Mouse (Mus musculus): Measurements from ENCODE around the gene Foxb2. TPM values are rescaled to one million over a fixed set of nuclear protein-coding genes. Genes with fewer than 3 reads are reported as not detected.
"Not testable (repeated sequence)": the region's sequence is repeated elsewhere in the genome, so short reads cannot be mapped to it uniquely, and the experiment has no call there.

Gene Foxb2
- polyA plus RNA-seq, 1 experiment = not detected

DNA sequence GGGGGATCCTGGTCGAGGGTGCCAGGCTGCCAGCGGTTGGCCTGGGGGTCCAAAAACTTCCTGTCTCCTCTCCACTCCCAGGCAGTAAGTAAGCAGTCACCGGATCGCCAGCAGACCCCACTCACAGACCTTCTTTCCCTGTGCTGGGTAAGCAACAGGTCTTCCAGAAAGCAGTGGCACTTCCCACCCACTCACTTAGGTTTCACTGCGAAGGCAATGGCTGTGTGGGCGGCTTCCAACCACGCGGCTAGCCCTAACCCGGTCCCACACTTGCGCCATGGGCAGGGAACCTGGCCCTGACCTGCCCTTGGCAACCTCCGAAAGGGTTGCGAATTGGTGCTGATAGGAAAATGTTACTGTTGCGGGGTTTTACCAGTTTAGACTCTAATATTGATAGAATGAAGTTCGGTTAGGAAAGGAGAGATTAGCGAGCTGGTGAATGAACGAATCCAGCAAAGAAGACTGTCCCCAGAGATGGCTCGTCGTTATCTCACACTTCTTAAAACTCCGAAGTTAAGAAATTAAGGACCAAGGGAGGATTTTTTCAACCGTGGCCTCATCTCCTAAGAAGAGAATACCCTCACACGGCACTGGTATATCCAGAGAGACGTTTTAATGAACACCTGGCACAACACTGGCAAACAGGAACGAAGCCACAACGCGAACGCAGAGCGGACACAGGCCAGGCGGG, 3.0 kb downstream of the Foxb2 start:
- Histone ChIP-seq H3K27ac (ENCODE audit: insufficient read depth, low read length) (no peak overlapping the region), H3K36me3 (ENCODE audit: control insufficient read depth, insufficient read depth, low read length) (no peaks in the 10 kb centered on the region), H3K4me1 (ENCODE audit: control insufficient read depth, insufficient read depth, insufficient read length) (peaks cover 10% of the 10 kb centered on the region; the same call in 1 of the 2 replicates), H3K4me3 (ENCODE audit: extremely low read depth, insufficient read depth, insufficient read length) (no peak overlapping the region), H3K27me3 (ENCODE audit: control insufficient read depth, insufficient read depth, low read length) (peaks cover 30% of the 10 kb centered on the region)
- no peak for TF ChIP-seq POLR2A (IDR thresholded peaks at IDR 0.05; ENCODE audit: low read depth, low read length)
- no peak for TF ChIP-seq CTCF (IDR thresholded peaks at IDR 0.05; ENCODE audit: extremely low read depth, insufficient read depth, insufficient read length, insufficient replicate concordance)
- no peak for DNase-seq (ENCODE audit: low read depth in 1 of 2, low spot score in 2 of 2)
- 6% methylated on average over 28 of the region's 28 CpGs for WGBS

GRCm38 (mm10) chr19:16868534-16868933, 5.1 kb downstream of the Foxb2 start:
- WGBS = 41% methylated on average over 5 of the region's 5 CpGs
- no peak for TF ChIP-seq CTCF (IDR thresholded peaks at IDR 0.05; ENCODE audit: extremely low read depth, insufficient read depth, insufficient read length, insufficient replicate concordance)
- no peak for TF ChIP-seq POLR2A (IDR thresholded peaks at IDR 0.05; ENCODE audit: low read depth, low read length)
- Histone ChIP-seq H3K4me3 (ENCODE audit: extremely low read depth, insufficient read depth, insufficient read length) (no peak overlapping the region), H3K27me3 (ENCODE audit: control insufficient read depth, insufficient read depth, low read length) (peaks cover 21% of the 10 kb centered on the region), H3K27ac (ENCODE audit: insufficient read depth, low read length) (no peak overlapping the region), H3K4me1 (ENCODE audit: control insufficient read depth, insufficient read depth, insufficient read length) (peaks cover 10% of the 10 kb centered on the region; the same call in 1 of the 2 replicates), H3K36me3 (ENCODE audit: control insufficient read depth, insufficient read depth, low read length) (no peaks in the 10 kb centered on the region)
- no peak for DNase-seq (ENCODE audit: low read depth in 1 of 2, low spot score in 2 of 2)

- no peaks in the 10 kb centered on the region for H3K4me1 ChIP-seq (ENCODE audit: control insufficient read depth, insufficient read depth, insufficient read length)
- no peak overlapping the region for H3K27ac ChIP-seq (ENCODE audit: insufficient read depth, low read length)
- TF ChIP-seq CTCF (IDR thresholded peaks at IDR 0.05; ENCODE audit: extremely low read depth, insufficient read depth, insufficient read length, insufficient replicate concordance) (no peak), POLR2A (IDR thresholded peaks at IDR 0.05; ENCODE audit: low read depth, low read length) (no peak)
- no peaks in the 10 kb centered on the region for H3K36me3 ChIP-seq (ENCODE audit: control insufficient read depth, insufficient read depth, low read length)
- DNase-seq (ENCODE audit: low read depth in 1 of 2, low spot score in 2 of 2) = no peak
- 77% methylated on average over 4 of the region's 4 CpGs for WGBS
- H3K27me3 ChIP-seq (ENCODE audit: control insufficient read depth, insufficient read depth, low read length) = no peaks in the 10 kb centered on the region
- no peak overlapping the region for H3K4me3 ChIP-seq (ENCODE audit: extremely low read depth, insufficient read depth, insufficient read length)
These were observed 15.0 kb downstream of the Foxb2 start for GRCm38 (mm10) chr19:16858646-16859045.

DNA sequence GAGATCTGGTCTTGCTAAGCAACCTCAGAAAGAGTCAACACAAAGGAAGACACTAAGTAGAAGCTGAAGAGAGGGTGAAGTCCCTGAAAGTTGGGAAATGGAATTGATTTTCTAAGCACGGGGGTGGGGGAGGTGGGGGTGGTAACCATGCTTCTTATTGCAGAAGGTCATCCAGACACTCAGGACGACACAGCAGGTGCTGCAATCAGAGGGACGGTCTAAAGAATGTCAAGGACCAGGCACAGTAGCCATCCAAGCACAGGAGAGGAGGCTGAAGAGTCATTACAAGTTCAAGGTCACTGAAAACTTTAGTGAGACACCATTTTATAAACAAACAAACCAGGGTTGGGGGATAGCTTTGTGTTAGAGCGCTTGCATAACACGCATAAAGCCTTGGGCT, 16.9 kb downstream of the Foxb2 start:
- no peaks in the 10 kb centered on the region for H3K27me3 ChIP-seq (ENCODE audit: control insufficient read depth, insufficient read depth, low read length)
- no peak overlapping the region for H3K4me3 ChIP-seq (ENCODE audit: extremely low read depth, insufficient read depth, insufficient read length)
- no peaks in the 10 kb centered on the region for H3K4me1 ChIP-seq (ENCODE audit: control insufficient read depth, insufficient read depth, insufficient read length)
- DNase-seq (ENCODE audit: low read depth in 1 of 2, low spot score in 2 of 2) = no peak
- TF ChIP-seq CTCF (IDR thresholded peaks at IDR 0.05; ENCODE audit: extremely low read depth, insufficient read depth, insufficient read length, insufficient replicate concordance) = no peak
- no peak for TF ChIP-seq POLR2A (IDR thresholded peaks at IDR 0.05; ENCODE audit: low read depth, low read length)
- H3K27ac ChIP-seq (ENCODE audit: insufficient read depth, low read length) = no peak overlapping the region
- no peaks in the 10 kb centered on the region for H3K36me3 ChIP-seq (ENCODE audit: control insufficient read depth, insufficient read depth, low read length)
- 85% methylated on average over 5 of the region's 5 CpGs for WGBS

GRCm38 (mm10) chr19:16844091-16844490, 29.5 kb downstream of the Foxb2 start:
- not testable (repeated sequence) for H3K4me1 ChIP-seq (ENCODE audit: control insufficient read depth, insufficient read depth, insufficient read length); H3K36me3 ChIP-seq (ENCODE audit: control insufficient read depth, insufficient read depth, low read length); H3K27ac ChIP-seq (ENCODE audit: insufficient read depth, low read length); DNase-seq (ENCODE audit: low read depth in 1 of 2, low spot score in 2 of 2); H3K27me3 ChIP-seq (ENCODE audit: control insufficient read depth, insufficient read depth, low read length); H3K4me3 ChIP-seq (ENCODE audit: extremely low read depth, insufficient read depth, insufficient read length)
- 89% methylated on average over 2 of the region's 2 CpGs for WGBS

DNA sequence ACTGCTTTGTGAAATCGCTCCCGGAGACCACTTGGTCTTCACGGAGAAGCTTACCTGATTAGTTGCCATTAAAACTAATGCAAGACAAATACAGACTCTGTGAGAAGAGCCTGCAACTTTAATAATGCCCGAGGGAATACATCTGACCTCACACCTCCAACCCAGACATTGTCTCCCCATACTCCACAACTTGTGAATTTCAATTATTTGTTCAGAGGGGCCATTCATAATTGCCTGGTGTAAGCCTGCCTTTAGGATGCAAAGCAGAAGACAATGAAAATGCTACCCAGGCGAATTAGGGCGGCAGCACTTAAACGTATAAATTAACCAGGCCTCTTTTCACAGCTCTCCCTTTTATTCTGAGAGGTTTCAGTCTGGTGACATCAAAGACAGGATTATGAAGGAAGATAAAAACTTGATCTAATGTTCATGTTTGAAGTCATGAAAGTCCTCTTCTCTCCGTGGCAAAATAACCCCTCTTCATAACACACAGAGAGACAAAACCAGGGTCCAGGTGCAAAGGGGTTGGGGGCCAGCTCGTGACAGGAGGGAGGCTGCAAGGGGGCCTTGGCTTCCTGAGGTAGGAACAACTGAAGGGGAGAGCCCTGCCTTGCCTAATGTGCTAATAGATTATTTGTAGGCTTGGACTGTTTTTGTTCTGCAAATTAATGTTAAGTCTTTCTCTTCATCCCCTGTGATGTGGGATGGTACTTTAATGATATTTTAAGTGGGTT, 31.9 kb downstream of the Foxb2 start:
- Histone ChIP-seq H3K27me3 (ENCODE audit: control insufficient read depth, insufficient read depth, low read length) (no peaks in the 10 kb centered on the region), H3K27ac (ENCODE audit: insufficient read depth, low read length) (no peak overlapping the region), H3K36me3 (ENCODE audit: control insufficient read depth, insufficient read depth, low read length) (no peaks in the 10 kb centered on the region), H3K4me3 (ENCODE audit: extremely low read depth, insufficient read depth, insufficient read length) (no peak overlapping the region), H3K4me1 (ENCODE audit: control insufficient read depth, insufficient read depth, insufficient read length) (no peaks in the 10 kb centered on the region)
- DNase-seq (ENCODE audit: low read depth in 1 of 2, low spot score in 2 of 2) = no peak
- 71% methylated on average over 9 of the region's 9 CpGs for WGBS
- TF ChIP-seq CTCF (IDR thresholded peaks at IDR 0.05; ENCODE audit: extremely low read depth, insufficient read depth, insufficient read length, insufficient replicate concordance) (no peak), POLR2A (IDR thresholded peaks at IDR 0.05; ENCODE audit: low read depth, low read length) (no peak)

- Histone ChIP-seq H3K4me1 (ENCODE audit: control insufficient read depth, insufficient read depth, insufficient read length) (no peaks in the 10 kb centered on the region), H3K27me3 (ENCODE audit: control insufficient read depth, insufficient read depth, low read length) (no peaks in the 10 kb centered on the region), H3K36me3 (ENCODE audit: control insufficient read depth, insufficient read depth, low read length) (no peaks in the 10 kb centered on the region), H3K27ac (ENCODE audit: insufficient read depth, low read length) (no peak overlapping the region), H3K4me3 (ENCODE audit: extremely low read depth, insufficient read depth, insufficient read length) (no peak overlapping the region)
- WGBS = 91% methylated on average over 8 of the region's 8 CpGs
- no peak for TF ChIP-seq CTCF (IDR thresholded peaks at IDR 0.05; ENCODE audit: extremely low read depth, insufficient read depth, insufficient read length, insufficient replicate concordance)
- no peak for TF ChIP-seq POLR2A (IDR thresholded peaks at IDR 0.05; ENCODE audit: low read depth, low read length)
- no peak for DNase-seq (ENCODE audit: low read depth in 1 of 2, low spot score in 2 of 2)
These were observed 32.6 kb downstream of the Foxb2 start for GRCm38 (mm10) chr19:16841001-16841400.
